1 mouse cellular context compared by ENCODE assay signal in the genomic region with DNA sequence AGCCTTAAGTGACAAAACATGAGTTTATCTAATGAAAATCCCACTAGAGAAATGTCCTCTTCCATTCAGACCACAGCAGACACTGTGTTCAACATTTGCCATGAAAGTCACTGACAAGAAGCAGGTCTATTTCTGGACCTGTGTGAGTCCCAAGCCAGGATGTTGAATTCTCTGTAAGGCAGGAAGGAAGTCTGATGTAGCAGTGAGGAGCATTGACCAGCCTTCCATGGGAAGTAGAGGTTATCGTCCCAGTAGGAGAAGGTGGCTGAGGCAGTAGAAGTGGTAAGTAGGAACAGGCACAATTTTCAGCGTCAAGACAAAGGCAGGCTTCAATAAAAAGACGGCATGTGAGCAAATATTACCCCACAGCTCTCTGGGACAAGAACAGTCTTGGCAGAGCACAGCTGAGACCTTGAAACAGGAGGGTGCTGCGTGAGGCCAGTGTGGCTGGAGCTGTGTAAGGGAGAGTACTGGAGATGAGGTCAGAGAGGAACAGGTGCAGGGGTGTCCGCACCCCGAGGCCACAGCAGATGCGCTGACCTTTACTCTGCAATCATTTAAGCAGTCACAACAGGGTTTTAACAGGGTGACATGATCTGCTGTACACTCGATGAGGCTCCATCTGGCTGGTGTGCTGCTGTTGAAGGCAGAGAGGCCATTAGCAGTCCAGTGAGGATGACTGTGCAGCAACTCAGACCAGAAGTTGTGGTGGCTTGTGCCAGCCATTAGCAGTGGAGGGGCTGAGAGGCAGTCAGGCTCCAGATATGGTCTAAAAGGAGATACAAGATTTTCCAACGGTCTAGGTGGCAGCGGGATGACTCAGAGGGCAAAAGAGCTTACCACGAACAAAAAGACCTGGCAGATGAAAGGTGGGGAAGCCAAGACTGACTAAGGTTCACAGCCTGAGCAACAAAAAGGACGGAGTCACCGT.
TF ChIP-seq lines count a peak whose summit lies in the region.

No protein-coding gene starts in this region.

TF ChIP-seq in myocyte, 11 proteins besides CTCF, POLR2A, EP300 and RAD21 (continued from another document):
- TF ChIP-seq TCF3 (IDR thresholded peaks at IDR 0.05; ENCODE audit: insufficient read length, low read depth) (peak; percentile 37), E2F4 (IDR thresholded peaks at IDR 0.05; ENCODE audit: insufficient read depth) (no peak), USF1 (IDR thresholded peaks at IDR 0.05; ENCODE audit: low read depth) (no peak), POLR2AphosphoS2 (IDR thresholded peaks at IDR 0.05; ENCODE audit: insufficient read length, low read depth) (no peak), MAX (IDR thresholded peaks at IDR 0.05; ENCODE audit: low read depth) (no peak)
